Mouse (Mus musculus): ENCODE measurements around the gene Chd9. TPM values are rescaled to one million over a fixed set of nuclear protein-coding genes. Genes with fewer than 3 reads are reported as not detected.
A peak's percentile ranks its signal among the peaks of the same experiment; 100 is the strongest.

The Chd9 gene
- polyA plus RNA-seq, 1 experiment = 271 TPM

DNA sequence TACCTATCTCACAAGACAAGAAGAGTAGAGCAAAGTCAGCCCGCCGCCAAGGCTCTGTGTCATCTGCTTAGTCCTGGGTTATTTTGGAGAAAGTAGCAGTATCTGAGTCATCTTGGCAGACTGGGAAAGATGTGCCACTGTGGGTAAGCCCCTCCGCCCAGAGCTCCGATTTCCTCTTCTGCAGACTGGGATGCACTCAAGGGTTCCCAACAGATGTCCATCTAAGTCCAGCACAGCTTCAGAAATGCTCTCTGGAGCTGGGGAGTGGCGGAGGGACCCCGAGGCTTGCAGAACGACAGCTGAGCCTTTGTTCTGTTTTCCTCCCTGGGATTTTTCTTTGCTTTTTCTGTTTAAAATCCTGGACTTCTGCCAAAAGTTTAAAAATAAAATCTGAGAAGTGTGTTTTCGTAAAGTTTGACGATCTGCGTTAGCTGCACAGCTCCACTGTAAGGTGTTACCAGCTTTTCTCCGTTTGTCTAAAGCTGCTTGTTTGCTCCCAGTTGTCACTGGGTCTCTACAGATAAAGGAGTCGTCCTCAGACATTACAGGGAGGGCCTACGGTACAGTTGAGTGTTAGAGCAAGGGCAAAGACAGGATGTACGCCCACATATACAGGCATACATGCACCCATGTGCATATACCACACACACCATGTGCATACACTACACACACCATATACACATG, 66.2 kb downstream of the Chd9 start:
- DNase-seq = no peak
- Histone ChIP-seq H3K36me3 (ENCODE audit: control insufficient read depth, insufficient read depth, low read length) (0 out of 2 replicates have a peak, but pooled peaks cover 1% of the 10 kb centered on the region), H3K27ac (ENCODE audit: insufficient read depth, low read depth, low read length) (no peak overlapping the region), H3K4me3 (ENCODE audit: insufficient read depth, low read depth, low read length) (no peak overlapping the region), H3K4me1 (ENCODE audit: control insufficient read depth, insufficient read depth, low read length) (no peaks in the 10 kb centered on the region), H3K27me3 (replicated peaks; ENCODE audit: control insufficient read depth, insufficient read depth, low read length) (no peaks in the 10 kb centered on the region)
- TF ChIP-seq CTCF (conservative IDR thresholded peaks at IDR 0.05; ENCODE audit: insufficient read depth, insufficient read length, low read depth, low read length) (no peak), POLR2A (IDR thresholded peaks at IDR 0.05; ENCODE audit: low read depth, low read length) (no peak)
- 58% methylated on average over 14 of the region's 14 CpGs for WGBS

DNA sequence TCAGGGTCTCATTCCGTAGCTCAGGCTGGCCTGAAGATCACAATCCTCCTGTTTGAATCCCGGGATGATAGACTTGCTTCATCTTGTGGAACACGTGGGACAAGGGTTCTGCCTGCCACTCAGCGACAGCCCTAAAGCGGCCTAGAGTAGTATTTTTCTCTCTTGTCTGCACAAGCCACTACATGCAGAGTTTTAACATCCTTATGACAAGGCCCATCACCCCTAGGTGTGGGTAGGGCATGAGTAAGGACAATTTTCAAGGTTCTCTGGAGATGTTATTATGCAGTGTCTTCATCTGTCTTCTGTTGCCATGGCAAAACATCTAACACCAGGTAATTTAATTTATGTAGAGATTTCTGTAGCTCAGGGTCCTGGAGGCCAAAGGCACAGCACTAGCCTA, 69.2 kb downstream of the Chd9 start:
- no peak for TF ChIP-seq CTCF (conservative IDR thresholded peaks at IDR 0.05; ENCODE audit: insufficient read depth, insufficient read length, low read depth, low read length)
- TF ChIP-seq POLR2A (IDR thresholded peaks at IDR 0.05; ENCODE audit: low read depth, low read length) = no peak
- Histone ChIP-seq H3K36me3 (ENCODE audit: control insufficient read depth, insufficient read depth, low read length) (0 out of 2 replicates have a peak, but pooled peaks cover 1% of the 10 kb centered on the region), H3K27me3 (replicated peaks; ENCODE audit: control insufficient read depth, insufficient read depth, low read length) (no peaks in the 10 kb centered on the region), H3K4me1 (ENCODE audit: control insufficient read depth, insufficient read depth, low read length) (no peaks in the 10 kb centered on the region), H3K4me3 (ENCODE audit: insufficient read depth, low read depth, low read length) (no peak overlapping the region), H3K27ac (ENCODE audit: insufficient read depth, low read depth, low read length) (no peak overlapping the region)
- no peak for DNase-seq
- 81% methylated on average over 5 of the region's 5 CpGs for WGBS

DNA sequence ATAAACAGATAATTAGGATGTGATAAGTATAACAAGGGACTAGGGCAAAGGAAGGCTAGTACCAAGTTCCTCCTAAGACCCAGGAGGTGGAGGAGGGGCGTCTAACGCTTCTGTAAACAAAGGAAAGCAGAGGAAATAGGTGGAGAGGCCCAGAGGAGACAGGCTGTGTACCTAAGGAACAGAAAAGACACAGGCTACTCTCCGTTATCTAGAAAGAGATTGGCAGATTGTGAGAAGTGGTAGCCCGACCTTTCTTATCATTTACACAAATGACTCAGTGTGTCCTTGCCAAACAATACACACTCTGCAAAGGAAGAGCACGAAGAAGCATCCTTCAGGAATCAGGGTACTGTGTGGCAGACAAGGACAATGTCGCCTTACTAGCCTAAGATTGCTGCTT, 70.4 kb downstream of the Chd9 start:
- H3K4me3 ChIP-seq (ENCODE audit: insufficient read depth, low read depth, low read length) = no peak overlapping the region
- no peak overlapping the region for H3K27ac ChIP-seq (ENCODE audit: insufficient read depth, low read depth, low read length)
- WGBS = 45% methylated on average over 6 of the region's 6 CpGs
- no peaks in the 10 kb centered on the region for H3K4me1 ChIP-seq (ENCODE audit: control insufficient read depth, insufficient read depth, low read length)
- TF ChIP-seq CTCF (conservative IDR thresholded peaks at IDR 0.05; ENCODE audit: insufficient read depth, insufficient read length, low read depth, low read length) (no peak), POLR2A (IDR thresholded peaks at IDR 0.05; ENCODE audit: low read depth, low read length) (no peak)
- no peaks in the 10 kb centered on the region for H3K27me3 ChIP-seq (replicated peaks; ENCODE audit: control insufficient read depth, insufficient read depth, low read length)
- H3K36me3 ChIP-seq (ENCODE audit: control insufficient read depth, insufficient read depth, low read length) = 0 out of 2 replicates have a peak, but pooled peaks cover 1% of the 10 kb centered on the region
- DNase-seq = no peak

DNA sequence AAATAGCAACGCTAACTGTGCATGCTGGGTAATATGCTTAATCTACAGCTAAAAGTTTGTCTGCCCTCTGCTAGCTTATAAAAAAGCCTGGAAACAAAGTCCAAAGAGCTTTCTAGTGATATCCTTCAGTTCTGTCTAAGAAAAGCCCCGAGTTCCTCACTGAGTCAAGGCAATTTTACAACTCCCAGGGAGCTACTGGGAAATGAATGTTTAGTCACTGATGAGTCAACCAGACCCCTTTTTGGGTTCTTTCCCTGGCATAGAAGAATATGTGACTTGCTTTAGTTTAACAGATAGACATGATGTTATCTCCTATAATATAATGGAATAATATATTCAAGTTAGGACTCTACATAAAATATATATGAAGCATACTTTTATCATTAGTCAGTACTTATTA, 73.8 kb downstream of the Chd9 start:
- H3K4me1 ChIP-seq (ENCODE audit: control insufficient read depth, insufficient read depth, low read length) = no peaks in the 10 kb centered on the region
- TF ChIP-seq POLR2A (IDR thresholded peaks at IDR 0.05; ENCODE audit: low read depth, low read length) (no peak), CTCF (conservative IDR thresholded peaks at IDR 0.05; ENCODE audit: insufficient read depth, insufficient read length, low read depth, low read length) (no peak)
- no peak overlapping the region for H3K4me3 ChIP-seq (ENCODE audit: insufficient read depth, low read depth, low read length)
- no peaks in the 10 kb centered on the region for H3K36me3 ChIP-seq (ENCODE audit: control insufficient read depth, insufficient read depth, low read length)
- H3K27ac ChIP-seq (ENCODE audit: insufficient read depth, low read depth, low read length) = no peak overlapping the region
- no peaks in the 10 kb centered on the region for H3K27me3 ChIP-seq (replicated peaks; ENCODE audit: control insufficient read depth, insufficient read depth, low read length)
- DNase-seq = no peak
- WGBS = 60% methylated on average over 2 of the region's 2 CpGs

DNA sequence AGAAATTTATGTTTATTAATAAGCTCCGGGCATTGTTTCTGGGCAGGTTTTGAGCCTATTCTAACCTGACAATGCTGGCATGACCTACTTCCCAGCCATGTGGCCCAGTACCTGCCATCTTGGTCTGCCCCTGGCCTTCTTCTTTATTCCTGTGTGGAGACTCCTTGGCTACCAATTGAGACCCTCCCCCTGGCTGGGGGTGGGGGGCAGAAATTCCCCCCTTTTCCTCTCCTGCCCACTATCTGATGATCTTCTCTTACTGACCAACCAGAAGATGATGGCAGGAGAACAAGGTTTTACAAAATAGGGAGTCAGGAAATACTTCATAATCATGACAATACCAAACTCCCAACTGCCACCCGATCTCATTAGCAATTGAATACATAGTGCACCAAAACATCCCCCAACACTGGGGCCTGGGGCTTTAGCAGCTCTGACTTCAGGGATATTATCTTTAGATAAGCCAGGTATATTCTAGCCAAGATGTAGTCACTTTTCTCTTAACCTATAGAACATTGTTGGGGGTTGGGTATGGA, 76.1 kb downstream of the Chd9 start:
- 94% methylated on average over 2 of the region's 2 CpGs for WGBS
- Histone ChIP-seq H3K27ac (ENCODE audit: insufficient read depth, low read depth, low read length) (no peak overlapping the region), H3K27me3 (replicated peaks; ENCODE audit: control insufficient read depth, insufficient read depth, low read length) (no peaks in the 10 kb centered on the region), H3K36me3 (ENCODE audit: control insufficient read depth, insufficient read depth, low read length) (no peaks in the 10 kb centered on the region), H3K4me3 (ENCODE audit: insufficient read depth, low read depth, low read length) (no peak overlapping the region), H3K4me1 (ENCODE audit: control insufficient read depth, insufficient read depth, low read length) (no peaks in the 10 kb centered on the region)
- TF ChIP-seq POLR2A (IDR thresholded peaks at IDR 0.05; ENCODE audit: low read depth, low read length) (no peak), CTCF (conservative IDR thresholded peaks at IDR 0.05; ENCODE audit: insufficient read depth, insufficient read length, low read depth, low read length) (no peak)
- DNase-seq = no peak

DNA sequence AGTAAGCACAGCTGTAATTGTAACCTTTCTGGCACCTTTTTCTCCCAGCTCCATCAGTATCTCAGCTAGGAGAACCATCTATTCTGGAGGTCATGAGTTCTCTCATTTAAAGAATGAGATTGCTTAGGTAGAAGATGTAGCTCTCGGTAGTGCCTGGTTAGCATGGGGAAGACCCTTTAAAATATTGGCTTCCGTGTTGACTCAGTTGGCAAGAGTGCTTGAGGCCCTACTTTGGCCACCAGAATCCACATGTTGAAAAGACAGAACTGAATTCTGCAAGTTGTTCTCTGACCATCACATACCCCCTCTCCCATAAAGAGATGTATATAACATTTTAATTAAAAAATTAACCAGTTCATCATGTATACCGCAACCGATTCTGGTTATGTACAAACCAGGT, 78.8 kb downstream of the Chd9 start:
- no peak overlapping the region for H3K27ac ChIP-seq (ENCODE audit: insufficient read depth, low read depth, low read length)
- no peak for DNase-seq
- no peak for TF ChIP-seq POLR2A (IDR thresholded peaks at IDR 0.05; ENCODE audit: low read depth, low read length)
- no peak for TF ChIP-seq CTCF (conservative IDR thresholded peaks at IDR 0.05; ENCODE audit: insufficient read depth, insufficient read length, low read depth, low read length)
- H3K4me1 ChIP-seq (ENCODE audit: control insufficient read depth, insufficient read depth, low read length) = no peaks in the 10 kb centered on the region
- no peaks in the 10 kb centered on the region for H3K27me3 ChIP-seq (replicated peaks; ENCODE audit: control insufficient read depth, insufficient read depth, low read length)
- no peak overlapping the region for H3K4me3 ChIP-seq (ENCODE audit: insufficient read depth, low read depth, low read length)
- 95% methylated on average over 4 of the region's 4 CpGs for WGBS
- H3K36me3 ChIP-seq (ENCODE audit: control insufficient read depth, insufficient read depth, low read length) = no peaks in the 10 kb centered on the region

DNA sequence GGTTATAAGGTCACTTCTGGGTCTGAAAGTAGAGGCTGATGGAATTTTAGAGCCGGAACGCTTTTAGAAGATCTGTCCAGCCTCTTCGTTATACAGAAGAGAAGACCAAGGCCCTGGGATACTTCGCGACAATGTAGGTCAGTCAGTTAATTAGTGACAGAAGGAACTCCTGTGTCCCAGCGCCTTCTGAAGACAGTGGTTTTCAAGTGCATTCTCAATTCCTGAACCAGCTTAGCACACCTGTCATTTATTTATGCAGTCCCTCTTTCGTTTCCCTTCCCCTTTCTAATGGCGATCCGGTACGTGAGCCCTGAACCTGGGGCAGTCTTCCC, 79.3 kb downstream of the Chd9 start:
- WGBS = 11% methylated on average over 10 of the region's 10 CpGs
- Histone ChIP-seq H3K27ac (ENCODE audit: insufficient read depth, low read depth, low read length) (peak overlapping the region; percentile 79), H3K4me3 (ENCODE audit: insufficient read depth, low read depth, low read length) (peak overlapping the region; percentile 79), H3K27me3 (replicated peaks; ENCODE audit: control insufficient read depth, insufficient read depth, low read length) (no peaks in the 10 kb centered on the region), H3K4me1 (ENCODE audit: control insufficient read depth, insufficient read depth, low read length) (no peaks in the 10 kb centered on the region), H3K36me3 (ENCODE audit: control insufficient read depth, insufficient read depth, low read length) (no peaks in the 10 kb centered on the region)
- TF ChIP-seq CTCF (conservative IDR thresholded peaks at IDR 0.05; ENCODE audit: insufficient read depth, insufficient read length, low read depth, low read length) (no peak), POLR2A (IDR thresholded peaks at IDR 0.05; ENCODE audit: low read depth, low read length) (no peak)
- DNase-seq = peak; percentile 71
